Mouse (Mus musculus): Measurements from ENCODE around the gene Qrich1. TPM values are rescaled to one million over a fixed set of nuclear protein-coding genes. Genes with fewer than 3 reads are reported as not detected.

The Qrich1 gene
- polyA plus RNA-seq, 1 experiment from 2014 or later, result 78.6 TPM

DNA sequence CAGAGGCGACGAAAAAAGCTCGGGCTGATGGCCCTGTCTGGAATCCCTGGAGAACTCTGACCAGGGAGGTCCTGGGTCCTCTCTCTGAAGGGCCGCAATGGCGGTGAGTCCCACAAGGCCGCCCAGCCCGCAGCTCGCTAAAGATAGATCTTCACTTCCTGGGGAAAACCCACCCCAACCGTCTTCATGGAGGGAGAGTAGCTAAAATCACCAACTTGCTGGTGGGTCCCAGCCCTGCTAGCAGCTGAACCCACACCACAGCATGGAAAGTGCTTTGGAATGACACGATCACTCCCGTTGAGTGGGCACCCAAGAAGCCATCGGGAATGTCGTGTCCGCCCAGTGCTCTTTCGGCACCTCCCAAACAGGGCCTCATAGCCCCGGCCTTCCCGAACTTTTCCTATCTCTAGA, 51.9 kb downstream of the Qrich1 start:
- Histone ChIP-seq H3K27me3 (replicated peaks) (no peaks in the 10 kb centered on the region), H3K36me3 (peaks cover 52% of the 10 kb centered on the region), H3K4me2 (peak overlapping the region; percentile 96), H3K4me1 (peaks cover 67% of the 10 kb centered on the region), H3K27ac (peak overlapping the region; percentile 95), H3K9ac (peak overlapping the region; percentile 89), H3K4me3 (peak overlapping the region; percentile 80), H3K9me3 (replicated peaks) (no peaks in the 10 kb centered on the region)
- 34% methylated on average over 17 of the region's 17 CpGs for WGBS (ENCODE audit: insufficient replicate concordance)
- ATAC-seq, result no peak

DNA sequence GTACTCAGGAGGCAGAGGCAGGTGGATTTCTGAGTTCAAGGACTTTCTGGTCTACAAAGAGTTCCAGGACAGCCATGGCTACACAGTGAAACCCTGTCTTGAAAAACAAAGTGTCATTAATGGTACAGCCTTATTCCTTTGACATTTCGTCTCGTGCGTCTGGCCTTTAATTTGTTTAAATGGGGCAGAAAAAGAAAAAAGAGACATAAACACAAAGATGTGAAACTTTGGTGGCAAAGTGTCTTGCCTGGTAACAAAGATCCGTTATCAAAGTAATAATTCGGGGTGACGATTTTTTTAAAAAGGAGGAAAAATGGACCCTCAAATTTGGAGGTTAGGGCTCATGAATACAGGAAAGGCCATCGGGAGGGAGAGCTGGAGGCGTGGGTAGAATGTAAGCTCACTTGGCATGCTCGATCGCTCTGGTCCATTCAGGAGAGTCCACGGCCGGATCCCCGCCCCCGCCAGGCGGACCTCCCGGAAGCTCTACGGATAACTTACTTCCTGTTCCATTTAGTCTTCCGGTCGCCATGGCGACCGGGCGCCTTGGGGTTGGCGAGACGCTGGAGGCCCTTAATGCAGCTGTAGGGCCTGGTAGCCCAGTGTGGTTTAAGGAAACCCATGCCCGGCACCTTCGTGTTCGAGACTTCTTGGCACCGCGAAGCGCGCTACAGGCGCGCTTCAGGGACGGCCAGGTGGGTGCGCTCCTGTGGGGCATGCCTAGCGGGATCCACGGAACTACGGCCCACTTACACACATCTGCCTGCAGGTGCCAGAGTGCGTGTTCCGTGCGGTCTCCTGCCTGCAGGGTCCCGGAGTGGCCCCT, 53.0 kb downstream of the Qrich1 start, which contains the start of gene Dalrd3:
Gene Dalrd3, plus strand, starts transcription at position 506 of the 826 bp plus-strand sequence.
- 5% methylated on average over 42 of the region's 42 CpGs for WGBS (ENCODE audit: insufficient replicate concordance)
- ATAC-seq, result peak; percentile 71
- peaks cover 62% of the 10 kb centered on the region for H3K4me1 ChIP-seq

DNA sequence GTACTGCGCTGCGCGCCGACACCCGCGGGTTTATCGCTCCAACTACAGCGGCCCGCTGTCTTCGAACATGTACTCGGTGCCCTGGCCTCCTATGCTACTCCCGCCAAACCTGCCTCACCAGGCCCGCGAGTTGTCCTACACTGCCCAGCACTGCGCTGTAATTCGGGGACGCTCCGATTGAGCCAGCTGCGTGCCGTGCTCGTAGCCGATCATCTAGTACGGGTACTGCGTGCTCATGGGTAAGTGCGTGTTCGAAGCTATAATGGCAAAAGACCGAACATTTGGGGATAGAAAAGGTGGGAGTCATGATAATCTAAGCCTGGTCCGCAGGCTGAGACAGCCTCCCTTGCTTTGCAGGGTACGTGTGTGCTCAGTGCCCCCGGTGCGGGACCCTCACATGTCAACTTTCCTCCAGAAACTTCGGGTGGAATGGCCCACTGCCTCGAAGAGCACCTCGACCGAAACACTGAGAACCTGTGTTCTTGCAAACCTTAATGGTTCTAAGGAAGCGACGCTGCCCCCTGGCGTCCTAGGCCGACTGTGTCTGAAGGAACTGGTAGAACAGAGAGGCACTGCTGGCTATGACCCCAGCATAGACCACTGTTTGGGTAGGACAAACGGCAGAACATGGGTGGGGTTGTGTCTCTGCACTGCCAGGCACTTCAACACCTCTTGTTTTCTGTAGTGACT, 53.7 kb downstream of the Qrich1 start:
- H3K4me2 ChIP-seq, result peak overlapping the region; percentile 96
- H3K36me3 ChIP-seq, result peaks cover 52% of the 10 kb centered on the region
- peak overlapping the region; percentile 95 for H3K27ac ChIP-seq
- peak overlapping the region; percentile 80 for H3K4me3 ChIP-seq
- peak; percentile 17 for ATAC-seq
- H3K9ac ChIP-seq, result peak overlapping the region; percentile 78
- peaks cover 59% of the 10 kb centered on the region for H3K4me1 ChIP-seq
- no peaks in the 10 kb centered on the region for H3K27me3 ChIP-seq (replicated peaks)
- 2% methylated on average over 40 of the region's 40 CpGs for WGBS (ENCODE audit: insufficient replicate concordance)
- no peaks in the 10 kb centered on the region for H3K9me3 ChIP-seq (replicated peaks)

More for the DNA sequence above, 53.0 kb downstream of the Qrich1 start, which contains the start of gene Dalrd3:
- peak within 1 kb of the TSS; percentile 80 for H3K4me3 ChIP-seq
- no peaks in the 10 kb centered on the region for H3K27me3 ChIP-seq (replicated peaks)
- peak within 1 kb of the TSS; percentile 96 for H3K4me2 ChIP-seq
- H3K36me3 ChIP-seq, result peaks cover 52% of the 10 kb centered on the region
- H3K9me3 ChIP-seq (replicated peaks), result no peaks in the 10 kb centered on the region
- peak within 1 kb of the TSS; percentile 89 for H3K9ac ChIP-seq
- H3K27ac ChIP-seq, result peak within 1 kb of the TSS; percentile 95

DNA sequence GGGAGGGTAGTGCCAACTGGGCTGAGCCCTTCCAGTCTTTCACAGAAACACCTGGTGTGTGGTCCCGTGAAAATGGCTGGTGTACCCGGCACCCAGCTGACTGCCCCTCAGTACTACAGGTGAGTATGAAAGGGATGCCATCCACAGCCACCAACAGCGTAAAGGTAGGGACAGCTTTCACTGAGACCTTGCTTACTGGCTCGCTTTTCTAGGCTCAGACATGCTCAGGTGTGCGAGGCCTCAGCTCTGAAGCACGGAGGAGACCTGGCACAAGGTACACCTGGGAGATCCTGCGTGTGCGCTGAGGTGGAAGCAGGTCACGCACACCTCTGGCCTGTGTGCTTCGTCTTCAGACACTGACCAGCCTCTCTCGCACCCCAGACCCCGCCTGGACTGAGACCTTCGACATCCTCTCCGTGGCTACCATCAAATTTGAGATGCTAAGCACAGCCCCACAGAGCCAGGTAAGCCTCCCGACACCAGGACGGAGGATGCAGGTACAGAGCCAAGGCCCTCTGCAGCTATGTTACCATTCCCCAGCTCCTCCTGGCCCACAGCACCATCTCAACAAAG, 54.9 kb downstream of the Qrich1 start:
- peaks cover 49% of the 10 kb centered on the region for H3K4me1 ChIP-seq
- H3K27me3 ChIP-seq (replicated peaks), result no peaks in the 10 kb centered on the region
- H3K27ac ChIP-seq, result no peak overlapping the region
- no peaks in the 10 kb centered on the region for H3K9me3 ChIP-seq (replicated peaks)
- WGBS (ENCODE audit: insufficient replicate concordance), result 85% methylated on average over 16 of the region's 16 CpGs
- no peak overlapping the region for H3K9ac ChIP-seq
- no peak overlapping the region for H3K4me3 ChIP-seq
- ATAC-seq, result no peak
- no peak overlapping the region for H3K4me2 ChIP-seq
- peaks cover 56% of the 10 kb centered on the region for H3K36me3 ChIP-seq

DNA sequence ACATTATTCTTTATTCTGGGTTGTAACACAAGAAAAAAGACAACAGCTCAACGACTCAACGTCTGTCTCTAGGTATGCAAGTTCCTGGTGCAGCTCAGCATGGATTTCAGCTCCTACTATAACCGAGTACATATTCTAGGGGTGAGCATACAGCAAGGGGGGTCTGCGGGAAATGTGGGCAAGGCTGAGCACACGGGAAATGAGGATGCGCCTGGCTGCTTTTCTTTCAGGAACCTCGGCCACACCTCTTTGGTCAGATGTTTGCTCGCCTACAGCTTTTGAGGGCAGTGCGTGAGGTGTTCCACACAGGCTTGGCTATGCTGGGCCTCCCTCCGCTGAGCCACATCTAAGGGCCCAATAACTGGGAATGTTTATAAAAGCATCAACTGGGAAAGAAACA, 55.7 kb downstream of the Qrich1 start:
- ATAC-seq, result no peak
- WGBS (ENCODE audit: insufficient replicate concordance), result 80% methylated on average over 10 of the region's 10 CpGs
- Histone ChIP-seq H3K9me3 (replicated peaks) (no peaks in the 10 kb centered on the region), H3K4me2 (no peak overlapping the region), H3K36me3 (peaks cover 56% of the 10 kb centered on the region), H3K27ac (no peak overlapping the region), H3K27me3 (replicated peaks) (no peaks in the 10 kb centered on the region), H3K4me3 (no peak overlapping the region), H3K4me1 (peaks cover 55% of the 10 kb centered on the region), H3K9ac (no peak overlapping the region)

DNA sequence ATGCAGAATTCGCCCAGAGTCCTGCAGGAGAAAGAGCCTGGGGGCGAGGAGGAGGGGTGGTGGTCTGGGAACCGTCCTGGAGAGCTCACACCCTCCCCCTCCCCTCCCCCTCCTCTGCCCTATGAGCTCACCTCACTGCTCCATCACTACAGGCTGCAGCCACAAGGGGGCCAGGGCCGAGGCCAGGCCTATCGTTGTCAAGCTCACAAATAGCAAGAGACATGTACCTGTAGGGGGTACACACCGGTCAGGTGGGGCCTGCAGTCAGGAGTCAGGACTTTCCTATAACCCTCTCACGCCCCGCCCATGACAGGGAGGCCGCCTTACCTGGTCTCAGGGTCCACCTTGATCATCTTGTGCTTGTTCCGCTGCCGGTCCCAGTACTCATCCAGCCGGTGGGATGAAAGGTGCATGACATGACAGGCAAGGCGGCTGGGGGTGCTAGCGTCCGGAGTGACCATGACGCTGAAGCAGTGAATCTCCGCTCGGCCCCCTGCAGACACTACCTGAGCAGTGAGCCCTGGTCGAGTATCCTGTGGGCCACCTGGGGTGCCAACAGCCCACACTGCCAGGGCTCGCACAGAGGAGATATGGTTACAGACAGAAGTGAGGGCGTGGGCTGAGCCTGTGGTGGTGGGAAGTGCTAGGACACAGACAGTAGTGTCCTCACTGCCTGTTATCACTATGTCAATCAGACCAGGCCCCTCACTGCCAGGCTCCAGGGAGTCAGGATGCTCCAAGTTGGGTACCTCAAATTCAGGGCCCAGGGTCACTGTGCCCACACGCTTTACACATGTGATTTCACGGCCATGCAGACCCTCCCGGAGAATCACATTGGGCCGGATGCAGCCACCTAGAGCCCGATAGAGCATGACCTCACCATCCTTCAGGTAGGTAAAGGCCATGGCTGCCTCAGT, 57.4 kb downstream of the Qrich1 start:
- ATAC-seq, result no peak
- WGBS (ENCODE audit: insufficient replicate concordance), result 61% methylated on average over 26 of the region's 26 CpGs
- no peak overlapping the region for H3K4me3 ChIP-seq
- H3K4me2 ChIP-seq, result no peak overlapping the region
- H3K36me3 ChIP-seq, result peaks cover 56% of the 10 kb centered on the region
- no peak overlapping the region for H3K27ac ChIP-seq
- H3K4me1 ChIP-seq, result peaks cover 51% of the 10 kb centered on the region
- H3K9ac ChIP-seq, result no peak overlapping the region
- H3K27me3 ChIP-seq (replicated peaks), result no peaks in the 10 kb centered on the region
- H3K9me3 ChIP-seq (replicated peaks), result no peaks in the 10 kb centered on the region

DNA sequence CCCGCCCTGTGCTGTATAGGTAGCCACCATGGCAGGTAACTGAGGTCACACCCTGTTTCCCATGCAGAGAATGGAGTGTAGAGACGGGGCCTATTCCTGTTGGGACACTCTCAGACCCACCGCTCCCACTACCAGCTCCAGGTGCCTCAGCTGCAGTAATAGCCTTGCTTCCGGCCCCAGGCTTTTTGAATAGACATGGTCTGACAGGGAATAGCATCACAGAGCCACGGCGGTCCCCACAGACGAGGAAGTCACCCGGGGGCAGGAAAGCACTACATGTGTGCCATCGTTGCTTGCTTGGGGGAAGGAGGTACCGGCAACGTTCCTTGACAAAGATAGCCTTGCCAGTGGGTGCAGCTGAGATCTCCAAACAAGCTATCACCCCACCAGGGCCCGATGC, 58.3 kb downstream of the Qrich1 start:
- Histone ChIP-seq H3K36me3 (peaks cover 56% of the 10 kb centered on the region), H3K9ac (0 out of 2 replicates have a peak overlapping the region, but pooled peaks have one; percentile 8)
- 69% methylated on average over 12 of the region's 12 CpGs for WGBS (ENCODE audit: insufficient replicate concordance)

DNA sequence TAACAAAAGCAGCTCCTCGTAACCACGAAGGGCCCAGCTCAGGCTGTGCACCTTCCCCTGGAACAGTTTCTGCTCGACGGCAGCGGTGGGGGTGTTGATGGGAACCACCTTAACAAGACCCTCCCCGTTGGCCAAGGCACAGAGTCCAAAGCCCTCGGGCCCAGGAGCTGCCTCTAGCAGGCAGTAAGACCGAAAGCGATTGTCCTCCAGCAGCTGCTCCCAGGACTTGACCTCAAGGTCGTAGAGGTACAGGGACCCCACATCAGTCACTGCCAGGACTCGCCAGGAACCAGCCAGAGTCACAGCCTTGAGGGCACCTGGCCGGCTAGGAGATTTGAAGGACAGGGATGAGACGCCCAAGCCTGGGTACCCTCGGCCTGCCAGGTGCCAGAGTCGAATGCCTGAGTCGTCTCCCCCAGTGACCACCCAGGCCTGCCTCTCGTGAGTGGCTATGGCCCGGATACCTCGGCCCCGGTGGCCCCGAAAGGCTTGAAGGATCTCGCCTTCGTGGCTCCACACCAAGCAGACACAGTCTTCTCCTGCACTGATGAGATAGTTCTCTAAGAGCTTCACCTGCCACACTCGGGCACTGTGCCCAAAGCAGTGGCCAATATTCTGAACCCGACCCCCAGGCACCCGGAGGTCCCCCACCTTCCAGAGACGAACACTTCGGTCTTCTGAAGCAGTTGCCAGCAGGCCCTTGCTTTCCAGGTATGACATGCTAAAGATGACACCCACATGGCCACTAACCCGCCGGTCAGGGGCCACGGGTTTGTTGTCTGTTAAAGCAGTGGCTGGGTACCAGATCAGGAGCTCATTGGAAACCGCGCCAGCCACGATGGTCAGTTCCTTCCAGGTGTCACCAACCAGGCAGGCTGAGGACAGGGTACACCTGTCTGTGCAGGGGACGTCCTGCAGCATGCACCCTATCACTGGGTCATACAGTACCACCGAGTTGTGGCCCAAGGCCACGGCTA, 59.0 kb downstream of the Qrich1 start:
- Histone ChIP-seq H3K27ac (no peak overlapping the region), H3K36me3 (peaks cover 56% of the 10 kb centered on the region), H3K9me3 (replicated peaks) (no peaks in the 10 kb centered on the region), H3K4me2 (no peak overlapping the region), H3K27me3 (replicated peaks) (no peaks in the 10 kb centered on the region), H3K9ac (no peak overlapping the region), H3K4me1 (peaks cover 46% of the 10 kb centered on the region), H3K4me3 (no peak overlapping the region)
- whole genome bisulfite sequencing (ENCODE audit: insufficient replicate concordance), result 79% methylated on average over 37 of the region's 37 CpGs
- ATAC-seq, result no peak

More for the DNA sequence above, 58.3 kb downstream of the Qrich1 start:
- peaks cover 52% of the 10 kb centered on the region for H3K4me1 ChIP-seq
- H3K27me3 ChIP-seq (replicated peaks), result no peaks in the 10 kb centered on the region
- no peak overlapping the region for H3K4me3 ChIP-seq
- no peak overlapping the region for H3K27ac ChIP-seq
- H3K9me3 ChIP-seq (replicated peaks), result no peaks in the 10 kb centered on the region
- no peak for ATAC-seq
- H3K4me2 ChIP-seq, result no peak overlapping the region

DNA sequence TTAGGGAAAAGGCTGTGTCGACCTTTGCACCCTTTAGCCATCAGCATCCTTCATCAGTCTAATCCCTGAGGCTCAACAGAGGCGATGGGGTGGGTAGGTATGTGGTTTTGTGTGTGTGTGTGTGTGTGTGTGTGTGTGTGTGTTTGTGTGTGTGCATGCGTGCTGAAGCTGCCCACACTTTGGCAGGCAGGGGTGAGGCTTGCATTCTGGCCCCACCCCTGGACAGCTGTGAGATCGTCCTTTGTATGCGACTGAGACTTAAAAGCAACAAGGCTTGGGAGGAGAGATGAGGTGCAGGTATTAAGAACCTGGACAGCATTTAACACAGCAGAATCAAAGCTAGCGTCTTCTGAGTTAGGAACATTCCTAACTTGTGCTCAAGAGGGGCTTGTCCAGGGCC, 60.4 kb downstream of the Qrich1 start:
- Histone ChIP-seq H3K4me3 (no peak overlapping the region), H3K27ac (no peak overlapping the region), H3K4me2 (peak overlapping the region; percentile 93), H3K4me1 (peaks cover 40% of the 10 kb centered on the region), H3K27me3 (replicated peaks) (no peaks in the 10 kb centered on the region), H3K9me3 (replicated peaks) (no peaks in the 10 kb centered on the region), H3K36me3 (peaks cover 43% of the 10 kb centered on the region), H3K9ac (no peak overlapping the region)
- ATAC-seq, result no peak
- 62% methylated on average over 6 of the region's 6 CpGs for WGBS (ENCODE audit: insufficient replicate concordance)

DNA sequence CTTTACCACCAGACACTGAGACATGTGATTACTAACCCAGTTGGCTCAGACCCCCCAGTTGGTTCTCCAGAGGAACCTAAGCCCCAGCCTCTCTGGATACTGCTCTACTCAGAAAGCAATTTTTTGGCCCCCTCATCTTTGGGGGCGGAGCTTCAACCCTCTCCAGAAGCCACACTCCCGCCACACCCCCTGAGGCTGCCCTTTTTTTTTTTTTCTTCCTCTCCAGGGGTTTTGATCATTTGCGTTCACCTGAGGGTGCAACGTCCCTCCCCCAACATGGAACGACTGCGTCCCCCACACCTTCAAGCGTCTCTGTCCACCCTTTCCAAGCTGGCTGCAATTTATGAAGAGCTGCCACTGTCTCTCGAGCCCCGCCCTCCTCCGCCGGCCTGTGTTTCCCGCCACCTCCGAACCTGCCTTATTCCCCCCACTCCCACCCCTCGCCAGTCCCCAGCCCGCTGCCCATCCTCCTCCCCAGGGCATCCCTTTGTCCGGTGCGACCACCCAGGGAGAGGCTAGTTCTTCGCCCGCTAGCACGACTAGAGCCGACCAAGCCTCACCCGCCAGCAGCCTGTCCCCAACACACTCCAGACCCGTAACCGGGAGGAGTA, 61.4 kb downstream of the Qrich1 start:
- under 1% methylated on average over 24 of the region's 24 CpGs for WGBS (ENCODE audit: insufficient replicate concordance)
- ATAC-seq, result 0 out of 2 replicates have a peak, but pooled peaks have one; percentile 0
- H3K9ac ChIP-seq, result peak overlapping the region; percentile 82
- H3K4me1 ChIP-seq, result peaks cover 38% of the 10 kb centered on the region
- H3K4me2 ChIP-seq, result peak overlapping the region; percentile 93
- peak overlapping the region; percentile 85 for H3K27ac ChIP-seq
- H3K4me3 ChIP-seq, result peak overlapping the region; percentile 75
- no peaks in the 10 kb centered on the region for H3K9me3 ChIP-seq (replicated peaks)
- H3K27me3 ChIP-seq (replicated peaks), result no peaks in the 10 kb centered on the region
- peaks cover 33% of the 10 kb centered on the region for H3K36me3 ChIP-seq

Measured in liver, embryonic 12.5 days (tissue).